ENCODE assay signal across 22 mouse cellular contexts in genomic region chr16:93272146-93272545, GRCm38 (mm10).
DNase-seq lines count a peak whose midpoint lies in the region; ATAC-seq and TF ChIP-seq lines count a peak whose summit lies in the region.
"Had no signal": no experiment of that assay in that cellular context is flagged by ENCODE, and none has a peak within 500 bp of the region (broad histone marks: within the 10 kb centered on the region; RNA-seq: fewer than 3 reads in every experiment).

No protein-coding gene starts in this region.

- H3K27ac ChIP-seq in intestine, embryonic 14.5 days (ENCODE audit: low read depth): no peak overlapping the region
- no peak overlapping the region for H3K27ac ChIP-seq in intestine, embryonic 16.5 days (ENCODE audit: low read length)
- H3K27ac ChIP-seq in embryonic facial prominence, embryonic 13.5 days: no peak overlapping the region
- H3K27ac ChIP-seq in limb, embryonic 12.5 days: no peak overlapping the region
- H3K27ac ChIP-seq: embryonic facial prominence, embryonic 15.5 days; heart, embryonic 10.5 days; kidney, postnatal 0 days; liver, embryonic 15.5 days had no signal

- H3K4me1 ChIP-seq in intestine, embryonic 14.5 days (replicated peaks; ENCODE audit: control insufficient read depth, insufficient read depth, low read length): no peaks in the 10 kb centered on the region
- H3K4me1 ChIP-seq in intestine, embryonic 16.5 days (ENCODE audit: control insufficient read depth, insufficient read depth, low read length): no peaks in the 10 kb centered on the region
- H3K4me1 ChIP-seq in embryonic facial prominence, embryonic 13.5 days: peaks cover 10% of the 10 kb centered on the region
- peaks cover 16% of the 10 kb centered on the region for H3K4me1 ChIP-seq in limb, embryonic 12.5 days (replicated peaks)
- H3K4me1 ChIP-seq: embryonic facial prominence, embryonic 15.5 days; heart, embryonic 10.5 days; liver, embryonic 15.5 days had no signal

- no peak overlapping the region for H3K9ac ChIP-seq in intestine, embryonic 14.5 days (ENCODE audit: low read length)
- H3K9ac ChIP-seq in intestine, embryonic 16.5 days (ENCODE audit: low read depth, low read length): no peak overlapping the region
- H3K9ac ChIP-seq in embryonic facial prominence, embryonic 13.5 days: no peak overlapping the region
- no peak overlapping the region for H3K9ac ChIP-seq in limb, embryonic 12.5 days (replicated peaks)
- H3K9ac ChIP-seq: embryonic facial prominence, embryonic 15.5 days; liver, embryonic 15.5 days had no signal

- no peaks in the 10 kb centered on the region for H3K27me3 ChIP-seq in intestine, embryonic 14.5 days (replicated peaks; ENCODE audit: control insufficient read depth, insufficient read depth, low read length)
- no peaks in the 10 kb centered on the region for H3K27me3 ChIP-seq in intestine, embryonic 16.5 days (replicated peaks; ENCODE audit: control insufficient read depth, insufficient read depth, low read length)
- peaks cover 9% of the 10 kb centered on the region; the same call in 1 of the 2 replicates for H3K27me3 ChIP-seq in embryonic facial prominence, embryonic 13.5 days
- H3K27me3 ChIP-seq in limb, embryonic 12.5 days: peaks cover 40% of the 10 kb centered on the region
- H3K27me3 ChIP-seq: embryonic facial prominence, embryonic 15.5 days had no signal

- no peak overlapping the region for H3K4me2 ChIP-seq in intestine, embryonic 14.5 days (ENCODE audit: low read length)
- H3K4me2 ChIP-seq in intestine, embryonic 16.5 days (ENCODE audit: low read depth, low read length): no peak overlapping the region
- peak overlapping the region; percentile 30 for H3K4me2 ChIP-seq in embryonic facial prominence, embryonic 13.5 days
- H3K4me2 ChIP-seq in limb, embryonic 12.5 days: peak overlapping the region; percentile 46
- H3K4me2 ChIP-seq: embryonic facial prominence, embryonic 15.5 days; liver, embryonic 15.5 days; midbrain, embryonic 11.5 days had no signal

- TF ChIP-seq POLR2A in brain, embryonic 14.5 days (IDR thresholded peaks at IDR 0.05; ENCODE audit: borderline replicate concordance, extremely low read depth, insufficient read depth, insufficient read length, poor library complexity, severe bottlenecking): no peak

- DNase-seq in intestine, embryonic 14.5 days (ENCODE audit: low spot score): peak; percentile 43
- peak; percentile 5 for DNase-seq in brain, embryonic 14.5 days (ENCODE audit: low read depth)
- no peak for DNase-seq in layer of hippocampus, postnatal 36 days
- no peak for DNase-seq in lung, postnatal 14 days
- DNase-seq: adrenal gland, postnatal 10 days; cerebellum, adult 8-10 months; cerebellum, postnatal 36 days; gastrocnemius, postnatal 10 days; liver; right cerebral cortex, postnatal 4 days; thymus, adult 18-20 months; thymus, postnatal 4 days had no signal

- no peak for TF ChIP-seq CTCF in brain, embryonic 14.5 days (IDR thresholded peaks at IDR 0.05; ENCODE audit: borderline replicate concordance, extremely low read depth, insufficient read depth, insufficient read length)

- ATAC-seq in intestine, embryonic 14.5 days (replicated peaks; ENCODE audit: low FRiP score, low TSS enrichment, low read depth): no peak
- no peak for ATAC-seq in intestine, embryonic 16.5 days
- ATAC-seq in embryonic facial prominence, embryonic 13.5 days (ENCODE audit: insufficient number of reproducible peaks, insufficient read depth, low FRiP score, low TSS enrichment, low read depth): no peak
- ATAC-seq in limb, embryonic 12.5 days (ENCODE audit: insufficient number of reproducible peaks, insufficient read depth, low FRiP score, low TSS enrichment, low read depth): peak; percentile 10; the same call in 1 of the 2 replicates
- ATAC-seq: forebrain, embryonic 14.5 days; inflammation-experienced regulatory T-cells, adult 6 months had no signal

- no peaks in the 10 kb centered on the region for H3K36me3 ChIP-seq in intestine, embryonic 14.5 days (ENCODE audit: control insufficient read depth, insufficient read depth, low read length)
- no peaks in the 10 kb centered on the region for H3K36me3 ChIP-seq in intestine, embryonic 16.5 days (ENCODE audit: control insufficient read depth, insufficient read depth, low read length)
- H3K36me3 ChIP-seq in embryonic facial prominence, embryonic 13.5 days: no peaks in the 10 kb centered on the region
- H3K36me3 ChIP-seq in limb, embryonic 12.5 days: no peaks in the 10 kb centered on the region
- H3K36me3 ChIP-seq: embryonic facial prominence, embryonic 15.5 days; heart, embryonic 10.5 days; liver, embryonic 15.5 days had no signal

- WGBS in intestine, embryonic 14.5 days: 49% methylated on average over 6 of the region's 6 CpGs
- WGBS in intestine, embryonic 16.5 days: 38% methylated on average over 6 of the region's 6 CpGs
- 59% methylated on average over 6 of the region's 6 CpGs for WGBS in embryonic facial prominence, embryonic 13.5 days
- 8% methylated on average over 6 of the region's 6 CpGs for WGBS in limb, embryonic 12.5 days

- no peak overlapping the region for H3K4me3 ChIP-seq in intestine, embryonic 14.5 days (ENCODE audit: low read depth, low read length)
- H3K4me3 ChIP-seq in intestine, embryonic 16.5 days (ENCODE audit: low read length): no peak overlapping the region
- H3K4me3 ChIP-seq in embryonic facial prominence, embryonic 13.5 days: no peak overlapping the region
- peak overlapping the region; percentile 9 for H3K4me3 ChIP-seq in limb, embryonic 12.5 days (replicated peaks)
- H3K4me3 ChIP-seq: embryonic facial prominence, embryonic 15.5 days; heart, embryonic 10.5 days; liver, embryonic 15.5 days had no signal

- H3K9me3 ChIP-seq in intestine, embryonic 14.5 days (ENCODE audit: control insufficient read depth, low read length): no peaks in the 10 kb centered on the region
- no peaks in the 10 kb centered on the region for H3K9me3 ChIP-seq in intestine, embryonic 16.5 days (ENCODE audit: control insufficient read depth, low read length)
- no peaks in the 10 kb centered on the region for H3K9me3 ChIP-seq in embryonic facial prominence, embryonic 13.5 days
- no peaks in the 10 kb centered on the region for H3K9me3 ChIP-seq in limb, embryonic 12.5 days
- H3K9me3 ChIP-seq: embryonic facial prominence, embryonic 15.5 days; heart, embryonic 10.5 days; liver, embryonic 15.5 days had no signal

Comparison
In these comparisons a context has a peak if more than half of its experiments do, and no peak if none do; other contexts are left out.
1. DNase-seq: peak in intestine, embryonic 14.5 days (single experiment) and brain, embryonic 14.5 days (single experiment); none in layer of hippocampus, postnatal 36 days (0 of 2) and lung, postnatal 14 days (single experiment).
2. H3K4me2 ChIP-seq: peak in embryonic facial prominence, embryonic 13.5 days (single experiment) and limb, embryonic 12.5 days (single experiment); none in intestine, embryonic 14.5 days (single experiment) and intestine, embryonic 16.5 days (single experiment).